Mouse (Mus musculus): ENCODE results near the gene Nkrf. TPM values are rescaled to one million over a fixed set of nuclear protein-coding genes. Genes with fewer than 3 reads are reported as not detected.

The Nkrf gene
- polyA plus RNA-seq (2014; fragmentation: Nextera tagmentation; extraction: Ambion mirVana): 1.1 and 1.3 TPM in 2 replicates

- WGBS (ENCODE audit: insufficient replicate concordance): 19% methylated on average over 30 of the region's 47 CpGs
- H3K27ac ChIP-seq (ENCODE audit: low read depth, low read length): peak within 1 kb of the TSS; percentile 64
- peak; percentile 49 for ATAC-seq (replicated peaks; ENCODE audit: insufficient number of reproducible peaks, low FRiP score, low TSS enrichment)
Measured at GRCm38 (mm10) chrX:36902321-36903114, at the start of gene Nkrf. Nkrf (minus strand) TSS chrX:36902899.

GRCm38 (mm10) chrX:36941106-36941505, 38.4 kb upstream of the Nkrf start:
- no peaks in the 10 kb centered on the region for H3K4me1 ChIP-seq (ENCODE audit: control insufficient read depth, insufficient read depth, low read length)
- no peaks in the 10 kb centered on the region; the same call in 1 of the 2 replicates for H3K36me3 ChIP-seq (ENCODE audit: control insufficient read depth, insufficient read depth, low read length)
- H3K4me3 ChIP-seq (ENCODE audit: low read depth, low read length): no peak overlapping the region
- no peak for ATAC-seq (replicated peaks; ENCODE audit: insufficient number of reproducible peaks, low FRiP score, low TSS enrichment)
- H3K9ac ChIP-seq (ENCODE audit: low read depth, low read length): no peak overlapping the region
- H3K27me3 ChIP-seq (ENCODE audit: control insufficient read depth, insufficient read depth, low read length): no peaks in the 10 kb centered on the region
- H3K27ac ChIP-seq (ENCODE audit: low read depth, low read length): no peak overlapping the region
- H3K9me3 ChIP-seq (replicated peaks; ENCODE audit: control insufficient read depth, low read length): no peaks in the 10 kb centered on the region
- WGBS (ENCODE audit: insufficient replicate concordance): 79% methylated on average over 3 of the region's 3 CpGs
- no peak overlapping the region for H3K4me2 ChIP-seq

More at GRCm38 (mm10) chrX:36902321-36903114, at the start of gene Nkrf:
- no peaks in the 10 kb centered on the region for H3K36me3 ChIP-seq (ENCODE audit: control insufficient read depth, insufficient read depth, low read length)
- peak within 1 kb of the TSS; percentile 75 for H3K9ac ChIP-seq (ENCODE audit: low read depth, low read length)
- H3K9me3 ChIP-seq (replicated peaks; ENCODE audit: control insufficient read depth, low read length): no peaks in the 10 kb centered on the region
- H3K4me1 ChIP-seq (ENCODE audit: control insufficient read depth, insufficient read depth, low read length): no peaks in the 10 kb centered on the region
- H3K27me3 ChIP-seq (ENCODE audit: control insufficient read depth, insufficient read depth, low read length): no peaks in the 10 kb centered on the region
- peak within 1 kb of the TSS; percentile 55 for H3K4me3 ChIP-seq (ENCODE audit: low read depth, low read length)
- H3K4me2 ChIP-seq: peak within 1 kb of the TSS; percentile 65

- Histone ChIP-seq H3K36me3 (ENCODE audit: control insufficient read depth, insufficient read depth, low read length) (no peaks in the 10 kb centered on the region; the same call in 1 of the 2 replicates), H3K4me3 (ENCODE audit: low read depth, low read length) (no peak overlapping the region), H3K27ac (ENCODE audit: low read depth, low read length) (no peak overlapping the region), H3K9me3 (replicated peaks; ENCODE audit: control insufficient read depth, low read length) (no peaks in the 10 kb centered on the region), H3K9ac (ENCODE audit: low read depth, low read length) (no peak overlapping the region), H3K4me1 (ENCODE audit: control insufficient read depth, insufficient read depth, low read length) (no peaks in the 10 kb centered on the region), H3K4me2 (no peak overlapping the region), H3K27me3 (ENCODE audit: control insufficient read depth, insufficient read depth, low read length) (no peaks in the 10 kb centered on the region)
- WGBS (ENCODE audit: insufficient replicate concordance): 72% methylated on average over 4 of the region's 4 CpGs
- no peak for ATAC-seq (replicated peaks; ENCODE audit: insufficient number of reproducible peaks, low FRiP score, low TSS enrichment)
Measured at GRCm38 (mm10) chrX:36939806-36940413, 37.2 kb upstream of the Nkrf start.

GRCm38 (mm10) chrX:36935326-36935966, 32.7 kb upstream of the Nkrf start:
- WGBS (ENCODE audit: insufficient replicate concordance): 55% methylated on average over 7 of the region's 7 CpGs
- Histone ChIP-seq H3K4me3 (ENCODE audit: low read depth, low read length) (no peak overlapping the region), H3K9ac (ENCODE audit: low read depth, low read length) (no peak overlapping the region), H3K4me1 (ENCODE audit: control insufficient read depth, insufficient read depth, low read length) (no peaks in the 10 kb centered on the region), H3K36me3 (ENCODE audit: control insufficient read depth, insufficient read depth, low read length) (no peaks in the 10 kb centered on the region), H3K27ac (ENCODE audit: low read depth, low read length) (no peak overlapping the region), H3K27me3 (ENCODE audit: control insufficient read depth, insufficient read depth, low read length) (no peaks in the 10 kb centered on the region), H3K9me3 (replicated peaks; ENCODE audit: control insufficient read depth, low read length) (no peaks in the 10 kb centered on the region), H3K4me2 (no peak overlapping the region)
- no peak for ATAC-seq (replicated peaks; ENCODE audit: insufficient number of reproducible peaks, low FRiP score, low TSS enrichment)

- no peaks in the 10 kb centered on the region for H3K9me3 ChIP-seq (replicated peaks; ENCODE audit: control insufficient read depth, low read length)
- H3K4me1 ChIP-seq (ENCODE audit: control insufficient read depth, insufficient read depth, low read length): no peaks in the 10 kb centered on the region
- H3K4me3 ChIP-seq (ENCODE audit: low read depth, low read length): no peak overlapping the region
- WGBS (ENCODE audit: insufficient replicate concordance): 30% methylated on average over 1 of the region's 1 CpGs
- no peak for ATAC-seq (replicated peaks; ENCODE audit: insufficient number of reproducible peaks, low FRiP score, low TSS enrichment)
- H3K27ac ChIP-seq (ENCODE audit: low read depth, low read length): no peak overlapping the region
- H3K4me2 ChIP-seq: no peak overlapping the region
- no peaks in the 10 kb centered on the region for H3K36me3 ChIP-seq (ENCODE audit: control insufficient read depth, insufficient read depth, low read length)
- H3K9ac ChIP-seq (ENCODE audit: low read depth, low read length): no peak overlapping the region
- no peaks in the 10 kb centered on the region for H3K27me3 ChIP-seq (ENCODE audit: control insufficient read depth, insufficient read depth, low read length)
Measured at GRCm38 (mm10) chrX:36930574-36930973, 27.9 kb upstream of the Nkrf start.

- Histone ChIP-seq H3K4me1 (ENCODE audit: control insufficient read depth, insufficient read depth, low read length) (no peaks in the 10 kb centered on the region), H3K9me3 (replicated peaks; ENCODE audit: control insufficient read depth, low read length) (no peaks in the 10 kb centered on the region), H3K27ac (ENCODE audit: low read depth, low read length) (no peak overlapping the region), H3K4me2 (no peak overlapping the region), H3K36me3 (ENCODE audit: control insufficient read depth, insufficient read depth, low read length) (no peaks in the 10 kb centered on the region), H3K27me3 (ENCODE audit: control insufficient read depth, insufficient read depth, low read length) (no peaks in the 10 kb centered on the region), H3K9ac (ENCODE audit: low read depth, low read length) (no peak overlapping the region), H3K4me3 (ENCODE audit: low read depth, low read length) (no peak overlapping the region)
- 69% methylated on average over 4 of the region's 4 CpGs for WGBS (ENCODE audit: insufficient replicate concordance)
- ATAC-seq (replicated peaks; ENCODE audit: insufficient number of reproducible peaks, low FRiP score, low TSS enrichment): no peak
Measured at GRCm38 (mm10) chrX:36929694-36930093, 27.0 kb upstream of the Nkrf start.

GRCm38 (mm10) chrX:36928791-36929190, 26.1 kb upstream of the Nkrf start:
- H3K27ac ChIP-seq (ENCODE audit: low read depth, low read length): no peak overlapping the region
- H3K9ac ChIP-seq (ENCODE audit: low read depth, low read length): no peak overlapping the region
- H3K36me3 ChIP-seq (ENCODE audit: control insufficient read depth, insufficient read depth, low read length): no peaks in the 10 kb centered on the region
- no peaks in the 10 kb centered on the region for H3K4me1 ChIP-seq (ENCODE audit: control insufficient read depth, insufficient read depth, low read length)
- no peaks in the 10 kb centered on the region for H3K9me3 ChIP-seq (replicated peaks; ENCODE audit: control insufficient read depth, low read length)
- H3K4me2 ChIP-seq: no peak overlapping the region
- 67% methylated on average over 4 of the region's 4 CpGs for WGBS (ENCODE audit: insufficient replicate concordance)
- no peaks in the 10 kb centered on the region for H3K27me3 ChIP-seq (ENCODE audit: control insufficient read depth, insufficient read depth, low read length)
- H3K4me3 ChIP-seq (ENCODE audit: low read depth, low read length): no peak overlapping the region
- ATAC-seq (replicated peaks; ENCODE audit: insufficient number of reproducible peaks, low FRiP score, low TSS enrichment): no peak

- no peaks in the 10 kb centered on the region for H3K4me1 ChIP-seq (ENCODE audit: control insufficient read depth, insufficient read depth, low read length)
- no peak for ATAC-seq (replicated peaks; ENCODE audit: insufficient number of reproducible peaks, low FRiP score, low TSS enrichment)
- H3K27ac ChIP-seq (ENCODE audit: low read depth, low read length): no peak overlapping the region
- H3K36me3 ChIP-seq (ENCODE audit: control insufficient read depth, insufficient read depth, low read length): no peaks in the 10 kb centered on the region
- H3K4me2 ChIP-seq: no peak overlapping the region
- H3K9me3 ChIP-seq (replicated peaks; ENCODE audit: control insufficient read depth, low read length): no peaks in the 10 kb centered on the region
- H3K4me3 ChIP-seq (ENCODE audit: low read depth, low read length): no peak overlapping the region
- 83% methylated on average over 4 of the region's 4 CpGs for WGBS (ENCODE audit: insufficient replicate concordance)
- no peak overlapping the region for H3K9ac ChIP-seq (ENCODE audit: low read depth, low read length)
- no peaks in the 10 kb centered on the region for H3K27me3 ChIP-seq (ENCODE audit: control insufficient read depth, insufficient read depth, low read length)
Measured at GRCm38 (mm10) chrX:36921346-36921745, 18.6 kb upstream of the Nkrf start.

Data from heart, embryonic 11.5 days (tissue).